Mouse (Mus musculus): Measurements from ENCODE around the gene Eno3. TPM values are rescaled to one million over a fixed set of nuclear protein-coding genes. Genes with fewer than 3 reads are reported as not detected.

Gene Eno3
- polyA plus RNA-seq, 1 experiment: 15.3 TPM

DNA sequence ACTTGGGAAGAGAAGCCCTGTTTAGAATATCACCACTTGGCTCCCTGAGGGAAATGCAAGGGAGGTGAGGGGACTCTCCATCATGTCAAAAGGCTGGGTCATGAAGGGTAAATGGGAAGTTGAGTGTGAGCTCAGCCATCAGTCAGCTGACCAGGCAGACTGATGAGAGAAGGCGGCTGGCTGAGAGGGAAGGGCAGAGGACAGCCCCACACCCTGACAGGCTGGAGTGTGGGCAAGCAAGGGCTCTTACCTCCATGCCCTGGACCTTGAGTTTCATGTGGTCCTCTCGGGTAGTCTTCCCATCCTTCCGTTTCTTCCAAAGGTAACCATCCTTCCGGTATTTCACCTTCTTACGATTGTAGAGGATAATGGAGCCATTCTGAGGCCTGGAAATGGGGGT lies 26.6 kb downstream of the Eno3 start:
- no peak overlapping the region for H3K27ac ChIP-seq (ENCODE audit: insufficient read depth, low read length)
- peaks cover 16% of the 10 kb centered on the region for H3K36me3 ChIP-seq (ENCODE audit: control insufficient read depth, insufficient read depth, low read length)

DNA sequence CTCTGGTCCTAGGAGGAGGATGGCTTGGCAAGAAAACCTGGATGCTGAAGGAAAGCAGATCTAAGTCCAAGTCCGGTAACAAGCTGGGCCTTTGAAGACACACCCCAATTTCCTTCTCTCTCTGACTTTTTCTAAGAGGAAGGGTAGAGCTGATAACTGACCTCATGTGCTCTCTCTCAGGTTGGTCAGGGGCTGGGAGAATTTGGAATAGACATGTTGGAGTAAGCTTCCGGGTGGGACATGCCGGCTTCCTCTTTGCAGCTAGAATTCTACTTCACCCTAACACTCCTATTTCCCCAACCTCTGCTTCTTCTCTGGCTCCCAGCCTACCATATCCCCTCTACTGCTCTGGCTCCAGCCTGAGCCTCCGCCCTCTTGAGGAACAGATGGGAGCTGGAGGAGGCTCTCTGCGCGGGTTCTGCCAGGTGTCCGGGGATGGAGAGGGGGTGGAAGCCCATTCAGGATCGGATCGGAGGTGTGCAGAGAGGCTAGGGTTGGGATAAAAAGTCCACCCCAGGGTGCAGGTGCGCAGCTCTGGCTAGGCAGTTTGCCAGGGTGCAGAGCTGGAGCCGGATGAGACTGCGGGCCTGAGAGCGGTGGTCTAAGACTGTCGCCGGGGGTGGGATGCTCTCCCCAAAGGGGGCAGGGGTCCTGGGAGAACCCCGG lies 30.0 kb downstream of the Eno3 start:
- Histone ChIP-seq H3K27ac (ENCODE audit: insufficient read depth, low read length) (peak overlapping the region; percentile 89), H3K27me3 (ENCODE audit: control insufficient read depth, insufficient read depth, low read length) (no peaks in the 10 kb centered on the region), H3K4me3 (ENCODE audit: extremely low read depth, insufficient read depth, insufficient read length) (peak overlapping the region; percentile 90), H3K4me1 (ENCODE audit: control insufficient read depth, insufficient read depth, insufficient read length) (peaks cover 6% of the 10 kb centered on the region; the same call in 1 of the 2 replicates), H3K36me3 (ENCODE audit: control insufficient read depth, insufficient read depth, low read length) (peaks cover 9% of the 10 kb centered on the region)
- 6% methylated on average over 16 of the region's 16 CpGs for WGBS
- TF ChIP-seq POLR2A (IDR thresholded peaks at IDR 0.05; ENCODE audit: low read depth, low read length) (no peak), CTCF (IDR thresholded peaks at IDR 0.05; ENCODE audit: extremely low read depth, insufficient read depth, insufficient read length, insufficient replicate concordance) (no peak)
- no peak for DNase-seq (ENCODE audit: low read depth in 1 of 2, low spot score in 2 of 2)

More for the DNA sequence above, 26.6 kb downstream of the Eno3 start:
- WGBS: 88% methylated on average over 5 of the region's 5 CpGs
- TF ChIP-seq POLR2A (IDR thresholded peaks at IDR 0.05; ENCODE audit: low read depth, low read length) (no peak), CTCF (IDR thresholded peaks at IDR 0.05; ENCODE audit: extremely low read depth, insufficient read depth, insufficient read length, insufficient replicate concordance) (no peak)
- Histone ChIP-seq H3K4me3 (ENCODE audit: extremely low read depth, insufficient read depth, insufficient read length) (no peak overlapping the region), H3K27me3 (ENCODE audit: control insufficient read depth, insufficient read depth, low read length) (no peaks in the 10 kb centered on the region), H3K4me1 (ENCODE audit: control insufficient read depth, insufficient read depth, insufficient read length) (peaks cover 10% of the 10 kb centered on the region; the same call in 1 of the 2 replicates)
- DNase-seq (ENCODE audit: low read depth in 1 of 2, low spot score in 2 of 2): no peak

DNA sequence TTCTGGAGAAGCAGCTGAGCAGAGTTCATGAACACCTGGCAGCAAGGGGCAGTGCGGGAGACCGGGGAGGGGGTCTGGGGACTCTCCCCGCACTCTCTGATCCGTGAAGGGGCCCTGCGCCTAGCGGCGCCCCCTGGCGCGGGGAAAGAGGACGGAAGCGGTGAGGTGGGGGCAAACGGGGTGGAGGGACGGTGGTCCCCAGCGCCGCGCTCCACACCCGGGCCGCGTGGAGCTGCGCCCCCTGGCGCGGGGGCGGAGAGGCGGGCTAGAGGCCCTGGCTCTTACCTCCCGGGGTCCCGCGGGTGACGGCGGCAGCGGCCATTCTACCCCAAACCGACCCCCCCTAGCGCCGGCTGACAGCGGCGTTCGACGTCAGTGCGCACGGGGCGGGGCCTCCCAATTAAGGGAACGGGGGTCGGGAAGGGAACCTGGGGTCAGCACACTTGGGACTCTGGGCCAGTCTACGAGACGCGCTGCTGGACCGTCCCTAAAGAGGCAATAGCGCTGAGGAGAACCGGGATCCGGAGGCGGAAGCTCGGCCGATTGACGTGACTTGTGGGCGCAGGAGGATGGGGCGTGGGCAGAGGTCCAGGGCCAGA lies 30.7 kb downstream of the Eno3 start, which contains the start of gene Camta2:
Gene Camta2 (minus strand): TSS at position 505 of the 599 bp plus-strand sequence.
- under 1% methylated on average over 55 of the region's 55 CpGs for WGBS
- Histone ChIP-seq H3K27ac (ENCODE audit: insufficient read depth, low read length) (peak within 1 kb of the TSS; percentile 89), H3K4me3 (ENCODE audit: extremely low read depth, insufficient read depth, insufficient read length) (peak within 1 kb of the TSS; percentile 90), H3K36me3 (ENCODE audit: control insufficient read depth, insufficient read depth, low read length) (peaks cover 9% of the 10 kb centered on the region), H3K27me3 (ENCODE audit: control insufficient read depth, insufficient read depth, low read length) (no peaks in the 10 kb centered on the region), H3K4me1 (ENCODE audit: control insufficient read depth, insufficient read depth, insufficient read length) (peaks cover 6% of the 10 kb centered on the region; the same call in 1 of the 2 replicates)
- DNase-seq (ENCODE audit: low read depth in 1 of 2, low spot score in 2 of 2): peak; percentile 36 to 81
- TF ChIP-seq CTCF (IDR thresholded peaks at IDR 0.05; ENCODE audit: extremely low read depth, insufficient read depth, insufficient read length, insufficient replicate concordance): peak; percentile 38; the same call in 1 of the 2 replicates
- TF ChIP-seq POLR2A (IDR thresholded peaks at IDR 0.05; ENCODE audit: low read depth, low read length): peak; percentile 53

DNA sequence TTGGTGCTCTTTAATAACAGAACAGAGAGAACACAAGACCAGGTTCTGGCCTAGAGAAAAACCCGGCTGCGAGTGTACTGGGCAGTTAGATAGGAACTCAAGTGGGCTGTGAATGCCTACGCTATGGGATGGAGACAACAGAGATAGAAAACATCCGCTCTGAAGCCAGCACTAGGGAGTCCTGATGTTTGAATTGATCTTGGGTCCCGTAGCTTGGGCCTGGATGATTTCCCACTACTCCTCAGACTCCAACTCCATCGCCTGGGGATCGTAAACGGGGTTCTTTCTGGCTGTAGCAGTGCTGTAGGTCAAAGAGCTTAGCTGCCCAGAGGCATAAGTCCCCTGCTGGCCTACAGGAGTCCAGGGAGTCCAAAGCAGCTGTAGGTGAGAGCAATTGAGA lies 31.4 kb downstream of the Eno3 start:
- Histone ChIP-seq H3K4me3 (ENCODE audit: extremely low read depth, insufficient read depth, insufficient read length) (peak overlapping the region; percentile 90; the same call in 1 of the 2 replicates), H3K27me3 (ENCODE audit: control insufficient read depth, insufficient read depth, low read length) (no peaks in the 10 kb centered on the region), H3K4me1 (ENCODE audit: control insufficient read depth, insufficient read depth, insufficient read length) (peaks cover 6% of the 10 kb centered on the region; the same call in 1 of the 2 replicates), H3K27ac (ENCODE audit: insufficient read depth, low read length) (peak overlapping the region; percentile 89), H3K36me3 (ENCODE audit: control insufficient read depth, insufficient read depth, low read length) (peaks cover 7% of the 10 kb centered on the region)
- DNase-seq (ENCODE audit: low read depth in 1 of 2, low spot score in 2 of 2): no peak
- WGBS: 47% methylated on average over 8 of the region's 8 CpGs
- TF ChIP-seq POLR2A (IDR thresholded peaks at IDR 0.05; ENCODE audit: low read depth, low read length): no peak
- no peak for TF ChIP-seq CTCF (IDR thresholded peaks at IDR 0.05; ENCODE audit: extremely low read depth, insufficient read depth, insufficient read length, insufficient replicate concordance)

DNA sequence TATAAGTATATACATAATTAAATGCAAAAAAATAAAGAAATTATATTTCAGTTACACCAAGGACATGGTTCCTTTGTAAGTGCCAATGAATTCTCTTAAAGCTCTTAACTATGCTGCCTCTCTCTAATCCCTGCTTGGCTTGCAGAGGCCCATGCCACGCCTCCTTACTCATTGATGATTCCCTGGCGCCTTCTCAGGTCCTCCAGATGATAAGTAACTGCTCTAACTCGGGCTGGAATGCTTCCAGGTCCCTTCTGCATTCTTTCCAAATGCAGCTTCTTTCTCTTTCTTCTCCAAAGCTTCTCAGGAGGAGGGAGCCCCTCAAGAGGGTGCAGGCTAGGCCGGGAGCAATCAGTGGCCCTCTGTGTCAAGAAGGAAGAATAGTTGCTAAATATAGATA lies 32.6 kb downstream of the Eno3 start:
- H3K36me3 ChIP-seq (ENCODE audit: control insufficient read depth, insufficient read depth, low read length): no peaks in the 10 kb centered on the region; the same call in 1 of the 2 replicates
- WGBS: 77% methylated on average over 4 of the region's 4 CpGs
- H3K27me3 ChIP-seq (ENCODE audit: control insufficient read depth, insufficient read depth, low read length): no peaks in the 10 kb centered on the region
- TF ChIP-seq POLR2A (IDR thresholded peaks at IDR 0.05; ENCODE audit: low read depth, low read length) (no peak), CTCF (IDR thresholded peaks at IDR 0.05; ENCODE audit: extremely low read depth, insufficient read depth, insufficient read length, insufficient replicate concordance) (no peak)
- no peak overlapping the region for H3K4me3 ChIP-seq (ENCODE audit: extremely low read depth, insufficient read depth, insufficient read length)
- no peak overlapping the region for H3K27ac ChIP-seq (ENCODE audit: insufficient read depth, low read length)
- DNase-seq (ENCODE audit: low read depth in 1 of 2, low spot score in 2 of 2): no peak
- H3K4me1 ChIP-seq (ENCODE audit: control insufficient read depth, insufficient read depth, insufficient read length): peaks cover 6% of the 10 kb centered on the region; the same call in 1 of the 2 replicates

DNA sequence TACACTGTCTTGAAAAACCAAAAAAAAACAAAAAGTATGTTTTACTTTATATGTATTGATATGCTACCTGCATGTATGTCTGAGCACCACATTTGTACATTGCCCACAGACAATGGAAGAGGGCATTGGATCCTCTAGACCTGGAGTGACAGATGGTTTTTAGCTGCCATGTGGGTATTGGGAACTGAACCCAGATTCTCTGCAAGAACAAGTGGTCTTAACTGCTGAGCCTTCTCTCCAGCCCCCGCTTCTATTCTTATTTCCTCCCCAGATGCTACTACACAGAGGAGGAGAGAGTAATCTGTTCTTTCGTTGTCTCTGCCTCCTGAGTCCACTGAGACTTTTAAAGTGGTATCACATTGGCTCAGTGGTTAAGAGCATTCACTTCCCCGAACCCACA lies 36.5 kb downstream of the Eno3 start:
- 51% methylated on average over 3 of the region's 3 CpGs for WGBS
- H3K27me3 ChIP-seq (ENCODE audit: control insufficient read depth, insufficient read depth, low read length): no peaks in the 10 kb centered on the region

More for the DNA sequence above, 36.5 kb downstream of the Eno3 start:
- Histone ChIP-seq H3K4me3 (ENCODE audit: extremely low read depth, insufficient read depth, insufficient read length) (no peak overlapping the region), H3K36me3 (ENCODE audit: control insufficient read depth, insufficient read depth, low read length) (no peaks in the 10 kb centered on the region), H3K27ac (ENCODE audit: insufficient read depth, low read length) (no peak overlapping the region), H3K4me1 (ENCODE audit: control insufficient read depth, insufficient read depth, insufficient read length) (no peaks in the 10 kb centered on the region)
- no peak for DNase-seq (ENCODE audit: low read depth in 1 of 2, low spot score in 2 of 2)
- TF ChIP-seq CTCF (IDR thresholded peaks at IDR 0.05; ENCODE audit: extremely low read depth, insufficient read depth, insufficient read length, insufficient replicate concordance) (no peak), POLR2A (IDR thresholded peaks at IDR 0.05; ENCODE audit: low read depth, low read length) (no peak)

Data from spleen, adult 2 months (tissue).